Mouse (Mus musculus) left cerebral cortex, adult 6 months (tissue): ENCODE data around the gene Slc25a40. TPM values are rescaled to one million over a fixed set of nuclear protein-coding genes. Genes with fewer than 3 reads are reported as not detected.

ENCODE experiments used
- long read RNA-seq, 2 experiments: library from polyadenylated mRNA; unstranded; transcript quantifications; one replicate each; pipeline ENCODE4 v2.0.0; 2019 to 2020
- polyA plus RNA-seq: library from polyadenylated mRNA; unstranded; fragments of <200 nt; fragmentation: Nextera tagmentation; gene quantifications from 2 replicates; pipeline ENCODE4 v1.2.3, GENCODE M21; 2021

Slc25a40 gene
- polyA plus RNA-seq, result 4.9 and 5.5 TPM in 2 replicates
- long read RNA-seq, experiment 1, transcript Slc25a40-202 (11 exons, 2,602 nt), result minor isoform, 13 of 75 reads
- long read RNA-seq, experiment 1, transcript Slc25a40-201 (12 exons, 2,784 nt), result major isoform, 35 of 75 reads
- long read RNA-seq, experiment 1, partial matches to known transcripts, result 3 of 75 reads
- long read RNA-seq, experiment 1, other reads (novel, unspliced or antisense), result 24 of 75 reads
- long read RNA-seq, experiment 2, partial matches to known transcripts, result 1 of 10 reads
- long read RNA-seq, experiment 2, other reads (novel, unspliced or antisense), result 7 of 10 reads

DNA sequence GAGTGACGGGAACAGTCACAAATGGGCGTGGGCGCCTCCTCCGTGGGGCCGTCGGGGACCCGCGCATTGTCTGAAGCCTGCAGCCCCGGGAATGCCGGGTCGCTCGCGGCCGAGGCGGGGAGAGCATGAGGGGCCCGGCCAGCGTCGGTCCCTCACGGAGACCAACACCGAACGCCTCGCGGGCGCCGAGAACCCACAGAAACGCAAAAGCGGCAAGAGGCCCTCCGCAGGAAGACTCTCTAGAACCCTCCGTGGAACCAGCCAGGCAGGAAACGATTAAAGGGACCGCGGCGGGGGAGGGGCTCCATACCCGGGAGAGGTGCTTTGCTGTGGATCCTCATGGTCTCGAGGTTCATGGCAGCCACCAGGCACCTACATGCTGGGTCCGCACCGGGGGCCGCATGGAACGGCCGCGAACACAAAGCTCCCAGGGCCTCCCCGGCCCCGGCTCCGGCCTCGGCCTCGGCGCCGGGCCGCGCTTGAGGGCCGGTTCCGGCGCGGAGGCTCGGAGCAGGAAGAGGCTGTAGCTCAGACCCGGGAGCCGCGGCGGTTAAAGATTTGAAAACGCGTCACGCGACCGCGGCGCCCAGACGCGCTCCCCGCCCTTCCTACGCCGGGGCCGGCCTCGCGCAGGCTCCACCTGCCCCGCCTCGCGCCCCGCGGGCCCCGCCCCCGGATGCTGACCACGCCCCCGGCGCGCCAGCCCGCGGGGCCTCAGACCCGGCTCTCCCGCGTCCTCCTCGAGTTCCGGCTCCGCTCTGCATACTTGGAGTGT, at the start of gene Slc25a40, which contains the start of gene Dbf4:
Gene Slc25a40 (plus strand): TSS at position 694 of the 775 bp plus-strand sequence.
Gene Dbf4 (minus strand): TSS at position 560 of the 775 bp plus-strand sequence.

Other genes with a start within 250 kb of the Slc25a40 start
- 133 and 161 TPM in 2 replicates for gene Adam22, start 54.7 kb upstream of the Slc25a40 start, polyA plus RNA-seq
- gene Dbf4, start 134 bp upstream of the Slc25a40 start, polyA plus RNA-seq, result 0.45 and 0.77 TPM in 2 replicates
- 5.9 and 42.3 TPM in 2 replicates for gene Rundc3b, start 200.1 kb downstream of the Slc25a40 start, polyA plus RNA-seq
- 2.2 and 3.7 TPM in 2 replicates for gene Abcb1a, start 237.2 kb downstream of the Slc25a40 start, polyA plus RNA-seq